ENCODE assay signal across 8 mouse cellular contexts in genomic region chr8:71324848-71325247, GRCm38 (mm10). TPM values are rescaled to one million over a fixed set of nuclear protein-coding genes. Genes with fewer than 3 reads are reported as not detected.
A peak's percentile ranks its signal among the peaks of the same experiment; 100 is the strongest.
DNase-seq lines count a peak whose midpoint lies in the region.

No protein-coding gene starts in this region.

- DNase-seq in adrenal gland, postnatal 10 days, result peak; percentile 40
- no peak for DNase-seq in adrenal gland, postnatal 25 days
- DNase-seq in retina, embryonic 14.5 days (ENCODE audit: low spot score), result peak; percentile 8
- no peak for DNase-seq in retina, postnatal 1 day
- peak; percentile 60 to 63 for DNase-seq in heart, postnatal 10 days
- peak; percentile 51 for DNase-seq in lung, postnatal 10 days
- no peak for DNase-seq in ovary, adult 18-20 months (ENCODE audit: low spot score)
- DNase-seq in urinary bladder, postnatal 25 days (ENCODE audit: low spot score), result no peak

- intact Hi-C loops in heart, postnatal 10 days (cut with DNase I), result loop anchor here (2.0 kb wide), 1 partner anchor 64 kb away; no protein-coding TSS in a partner anchor

RNA-seq across cellular contexts. Expression of gene Use1, which starts 41.8 kb away (rescaled TPM):
- 100 to 1,000 TPM; 170 to 185 TPM for total RNA-seq in adrenal gland, postnatal 10 days (2021)
- total RNA-seq in adrenal gland, postnatal 25 days (2021), result 168 and 199 TPM in 2 replicates
- total RNA-seq in heart, postnatal 10 days (2021), result 100 to 1,000 TPM; 110 to 116 TPM

RNA-seq across cellular contexts. Expression of gene Ocel1, which starts 46.2 kb away (rescaled TPM):
- 10 to 100 TPM; 15.7 to 19.9 TPM for total RNA-seq in adrenal gland, postnatal 10 days (2021)
- total RNA-seq in adrenal gland, postnatal 25 days (2021), result 18.7 and 20.7 TPM in 2 replicates
- total RNA-seq in heart, postnatal 10 days (2021), result 10 to 100 TPM; 10.8 to 11.3 TPM

RNA-seq across cellular contexts. Expression of gene Haus8, which starts 52.1 kb away (rescaled TPM):
- 10 to 100 TPM; 17.0 to 20.1 TPM for total RNA-seq in adrenal gland, postnatal 10 days (2021)
- total RNA-seq in adrenal gland, postnatal 25 days (2021), result 19.6 and 21.5 TPM in 2 replicates
- 10 to 100 TPM; 38.9 to 52.7 TPM for total RNA-seq in heart, postnatal 10 days (2021)

RNA-seq across cellular contexts. Expression of gene Myo9b, which starts 52.3 kb away (rescaled TPM):
- total RNA-seq in adrenal gland, postnatal 10 days (2021), result 10 to 100 TPM; 32.3 to 34.2 TPM
- 40.7 and 42.0 TPM in 2 replicates for total RNA-seq in adrenal gland, postnatal 25 days (2021)
- total RNA-seq in heart, postnatal 10 days (2021), result 10 to 100 TPM; 41.0 to 43.5 TPM

RNA-seq across cellular contexts. Expression of gene Nr2f6, which starts 56.9 kb away (rescaled TPM):
- 10 to 100 TPM; 70.5 to 80.8 TPM for total RNA-seq in adrenal gland, postnatal 10 days (2021)
- total RNA-seq in adrenal gland, postnatal 25 days (2021), result 64.5 and 75.8 TPM in 2 replicates
- total RNA-seq in heart, postnatal 10 days (2021), result 10 to 100 TPM; 57.8 to 60.1 TPM

Comparison
In these comparisons a context has a peak if more than half of its experiments do, and no peak if none do; other contexts are left out.
1. DNase-seq: peak in adrenal gland, postnatal 10 days (single experiment), retina, embryonic 14.5 days (single experiment), heart, postnatal 10 days (2 of 2) and lung, postnatal 10 days (single experiment); none in adrenal gland, postnatal 25 days (single experiment), retina, postnatal 1 day (single experiment), ovary, adult 18-20 months (single experiment) and urinary bladder, postnatal 25 days (single experiment).